Mouse (Mus musculus) heart, postnatal 0 days (tissue): ENCODE measurements around the gene Letmd1. TPM values are rescaled to one million over a fixed set of nuclear protein-coding genes. Genes with fewer than 3 reads are reported as not detected.
A peak's percentile ranks its signal among the peaks of the same experiment; 100 is the strongest.

Experiments
- ATAC-seq: fragments of 200-750 bp; cut with Nextera tagmentation; 2 replicates; pipeline ENCODE4 v1.8.0; 2017; ENCODE audit warnings: low read depth, moderate number of reproducible peaks, moderate library complexity; ENCODE audit not compliant: insufficient read depth
- DNase-seq: peaks from one replicate; pipeline ENCODE4 v3.0.0-alpha.2; 2016; ENCODE audit warnings: low spot score
- H3K27ac ChIP-seq: fragments of 300-500 bp; sonication (generic); 2 replicates; pipeline ENCODE4 v1.5.1; 2014; ENCODE audit warnings: low read depth, mild to moderate bottlenecking
- H3K27me3 ChIP-seq: fragments of 300-500 bp; sonication (generic); 2 replicates; pipeline ENCODE4 v1.6.1; 2014; ENCODE audit warnings: low read length, mixed read lengths; ENCODE audit not compliant: control insufficient read depth, insufficient read depth
- H3K36me3 ChIP-seq: fragments of 300-500 bp; sonication (generic); replicated peaks from 2 replicates; pipeline ENCODE4 v1.6.1; 2014; ENCODE audit warnings: low read length, mixed read lengths; ENCODE audit not compliant: control insufficient read depth, insufficient read depth
- H3K4me1 ChIP-seq: fragments of 300-500 bp; sonication (generic); 2 replicates; pipeline ENCODE4 v1.6.1; 2014; ENCODE audit warnings: antibody characterized with exemption; ENCODE audit not compliant: control insufficient read depth, insufficient read depth
- H3K4me2 ChIP-seq: fragments of 300-500 bp; sonication (generic); 2 replicates; pipeline ENCODE4 v1.6.1; 2014; ENCODE audit warnings: low read depth, mild to moderate bottlenecking, low read length, moderate library complexity
- H3K4me3 ChIP-seq: fragments of 300-500 bp; sonication (generic); 2 replicates; pipeline ENCODE4 v1.5.1; 2014; ENCODE audit warnings: low read depth, low read length
- H3K9ac ChIP-seq: fragments of 300-500 bp; sonication (generic); replicated peaks from 2 replicates; pipeline ENCODE4 v1.6.1; 2014; ENCODE audit warnings: low read depth, low read length, mixed read lengths
- H3K9me3 ChIP-seq: fragments of 300-500 bp; sonication (generic); replicated peaks from 2 replicates; pipeline ENCODE4 v1.6.1; 2016; ENCODE audit warnings: low read length; ENCODE audit not compliant: control insufficient read depth
- CTCF ChIP-seq: IDR thresholded peaks from 2 replicates; pipeline ENCODE4 v1.5.1; 2016; ENCODE audit warnings: antibody characterized with exemption, control low read depth, low read depth
- EP300 ChIP-seq: IDR thresholded peaks from 2 replicates; pipeline ENCODE4 v1.6.1; 2016; ENCODE audit warnings: antibody characterized with exemption, low read depth
- WGBS: fragments of 180-500 bp; shearing (Covaris S2); extraction: QIAGEN DNeasy Blood & Tissue Kit; methylation state at CpG from one replicate; pipeline ENCODE4 v1.1.7; 2014; 5-methylcytosine and 5-hydroxymethylcytosine counted together
- polyA plus RNA-seq: library from polyadenylated mRNA; unstranded; fragments of >200 nt; fragmentation: Nextera tagmentation; extraction: Ambion mirVana; gene quantifications from 2 replicates; pipeline ENCODE4 v1.2.1, GENCODE M21; 2015
- total RNA-seq: library from RNA; depleted of rRNA; stranded (reverse); fragments of >200 nt; gene quantifications from 2 replicates; pipeline ENCODE4 v1.2.3, GENCODE M21; 2014; ENCODE audit warnings: low replicate concordance

The Letmd1 gene
- total and polyA plus RNA-seq, 2 experiments from 2014 or later, result 7.5 to 18.5 TPM

GRCm38 (mm10) chr15:100457340-100457739, 11.5 kb upstream of the Letmd1 start:
- DNase-seq, result peak; percentile 78
- no peaks in the 10 kb centered on the region for H3K4me1 ChIP-seq
- no peaks in the 10 kb centered on the region for H3K36me3 ChIP-seq
- no peak overlapping the region for H3K4me3 ChIP-seq
- H3K9ac ChIP-seq, result no peak overlapping the region
- no peak overlapping the region for H3K27ac ChIP-seq
- TF ChIP-seq EP300 (no peak), CTCF (peak; percentile 93)
- H3K9me3 ChIP-seq, result no peaks in the 10 kb centered on the region
- ATAC-seq, result peak; percentile 72
- H3K27me3 ChIP-seq, result no peaks in the 10 kb centered on the region
- H3K4me2 ChIP-seq, result peak overlapping the region; percentile 17; the same call in 1 of the 2 replicates
- WGBS, result 3% methylated on average over 17 of the region's 17 CpGs

GRCm38 (mm10) chr15:100458055-100458454, 10.8 kb upstream of the Letmd1 start:
- WGBS, result 32% methylated on average over 10 of the region's 10 CpGs
- no peak overlapping the region for H3K4me2 ChIP-seq
- no peaks in the 10 kb centered on the region for H3K9me3 ChIP-seq
- no peak overlapping the region for H3K9ac ChIP-seq
- H3K4me1 ChIP-seq, result no peaks in the 10 kb centered on the region
- H3K27me3 ChIP-seq, result no peaks in the 10 kb centered on the region
- H3K27ac ChIP-seq, result no peak overlapping the region
- H3K4me3 ChIP-seq, result no peak overlapping the region
- peak; percentile 28; the same call in 1 of the 2 replicates for ATAC-seq
- H3K36me3 ChIP-seq, result no peaks in the 10 kb centered on the region
- peak; percentile 46 for DNase-seq
- peak; percentile 61 for TF ChIP-seq CTCF
- TF ChIP-seq EP300, result no peak

- Histone ChIP-seq H3K27ac (no peak overlapping the region), H3K36me3 (no peaks in the 10 kb centered on the region), H3K4me3 (no peak overlapping the region), H3K9me3 (no peaks in the 10 kb centered on the region), H3K27me3 (no peaks in the 10 kb centered on the region), H3K9ac (no peak overlapping the region), H3K4me2 (peak overlapping the region; percentile 32), H3K4me1 (no peaks in the 10 kb centered on the region)
- DNase-seq, result no peak
- ATAC-seq, result no peak
- WGBS, result 9% methylated on average over 12 of the region's 12 CpGs
- no peak for TF ChIP-seq EP300
- no peak for TF ChIP-seq CTCF
Observed at GRCm38 (mm10) chr15:100460942-100461341, 7.9 kb upstream of the Letmd1 start.

GRCm38 (mm10) chr15:100461646-100462045, 7.2 kb upstream of the Letmd1 start:
- 48% methylated on average over 9 of the region's 9 CpGs for WGBS
- Histone ChIP-seq H3K27ac (no peak overlapping the region), H3K4me3 (no peak overlapping the region), H3K27me3 (no peaks in the 10 kb centered on the region), H3K36me3 (no peaks in the 10 kb centered on the region), H3K4me2 (no peak overlapping the region), H3K9ac (no peak overlapping the region), H3K9me3 (no peaks in the 10 kb centered on the region), H3K4me1 (no peaks in the 10 kb centered on the region)
- ATAC-seq (no peak), DNase-seq (no peak)
- TF ChIP-seq CTCF, result no peak
- TF ChIP-seq EP300, result no peak

- Histone ChIP-seq H3K4me3 (no peak overlapping the region), H3K9me3 (no peaks in the 10 kb centered on the region), H3K4me1 (no peaks in the 10 kb centered on the region), H3K4me2 (no peak overlapping the region), H3K36me3 (no peaks in the 10 kb centered on the region), H3K9ac (no peak overlapping the region), H3K27me3 (no peaks in the 10 kb centered on the region), H3K27ac (no peak overlapping the region)
- no peak for DNase-seq
- ATAC-seq, result no peak
- 60% methylated on average over 4 of the region's 5 CpGs for WGBS
- TF ChIP-seq EP300 (no peak), CTCF (no peak)
Observed at GRCm38 (mm10) chr15:100462086-100462485, 6.7 kb upstream of the Letmd1 start.

GRCm38 (mm10) chr15:100463712-100464111, 5.1 kb upstream of the Letmd1 start:
- TF ChIP-seq CTCF (peak; percentile 62), EP300 (no peak)
- Histone ChIP-seq H3K27me3 (no peaks in the 10 kb centered on the region), H3K4me1 (peaks cover 4% of the 10 kb centered on the region; the same call in 1 of the 2 replicates), H3K27ac (no peak overlapping the region), H3K9me3 (no peaks in the 10 kb centered on the region), H3K36me3 (no peaks in the 10 kb centered on the region), H3K4me2 (no peak overlapping the region), H3K4me3 (no peak overlapping the region), H3K9ac (no peak overlapping the region)
- no peak for DNase-seq
- 22% methylated on average over 6 of the region's 6 CpGs for WGBS
- ATAC-seq, result no peak
